In the genomic region with DNA sequence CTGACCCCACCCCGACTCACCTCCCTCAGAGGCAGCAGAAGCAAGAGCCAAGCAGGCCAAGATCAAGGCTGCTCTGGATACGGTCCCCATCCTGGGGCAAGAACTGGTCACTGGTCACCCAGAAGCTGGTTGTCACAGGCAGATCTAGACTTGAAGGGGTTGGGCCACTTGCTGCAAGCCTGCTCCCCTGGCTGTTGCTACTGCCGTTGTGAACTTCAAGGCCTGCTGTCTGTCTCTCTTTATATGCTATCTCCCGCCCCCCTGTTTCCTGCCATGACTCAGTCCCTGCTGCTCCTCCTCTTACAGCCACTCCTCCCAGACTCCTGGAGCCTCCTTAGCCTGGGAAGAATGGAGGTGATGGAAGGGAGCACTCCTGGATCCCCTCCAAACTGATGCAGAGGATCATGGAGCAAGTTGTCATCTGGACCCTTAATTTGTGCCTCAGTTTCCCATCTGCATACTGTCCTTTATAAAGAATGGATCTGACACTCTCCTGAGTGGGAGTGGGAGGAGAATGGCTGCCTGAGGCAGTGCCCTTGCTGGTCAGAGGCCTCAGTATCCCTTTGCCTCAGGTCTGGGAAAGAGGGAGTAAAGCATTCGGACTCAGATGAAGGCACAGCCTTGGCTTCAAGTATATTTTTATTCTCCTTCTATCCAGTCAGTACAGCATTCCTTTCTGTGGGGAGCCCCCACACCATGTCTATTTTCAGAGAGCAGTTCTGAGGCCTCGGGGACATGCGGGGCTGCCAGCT, we compare ENCODE assay signal across 8 mouse cellular contexts. TPM values are rescaled to one million over a fixed set of nuclear protein-coding genes. Genes with fewer than 3 reads are reported as not detected.
DNase-seq lines count a peak whose midpoint lies in the region; ATAC-seq and TF ChIP-seq lines count a peak whose summit lies in the region.

A gene (minus strand): TSS at position 217 of the 752 bp plus-strand sequence.

- TF ChIP-seq CTCF in spleen, adult 2 months (IDR thresholded peaks at IDR 0.05; ENCODE audit: extremely low read depth, insufficient read depth, insufficient read length, insufficient replicate concordance), result no peak
- no peak for TF ChIP-seq CTCF in cortical plate, adult 2 months (IDR thresholded peaks at IDR 0.05; ENCODE audit: extremely low read depth, insufficient read depth, low read length)
- no peak for TF ChIP-seq CTCF in kidney, postnatal 0 days (IDR thresholded peaks at IDR 0.05; ENCODE audit: low read depth)

- peak within 1 kb of the TSS; percentile 34 for H3K9ac ChIP-seq in heart, embryonic 15.5 days
- H3K9ac ChIP-seq in kidney, postnatal 0 days (ENCODE audit: low read depth, low read length), result 0 out of 2 replicates have a peak within 1 kb of the TSS, but pooled peaks have one; percentile 23

- WGBS in spleen, adult 2 months, result 71% methylated on average over 7 of the region's 7 CpGs
- WGBS in heart, embryonic 15.5 days, result 30% methylated on average over 7 of the region's 7 CpGs
- WGBS in kidney, postnatal 0 days, result 47% methylated on average over 7 of the region's 7 CpGs

- H3K36me3 ChIP-seq in spleen, adult 2 months (ENCODE audit: control insufficient read depth, insufficient read depth, low read length), result peaks cover 28% of the 10 kb centered on the region
- peaks cover 30% of the 10 kb centered on the region for H3K36me3 ChIP-seq in heart, embryonic 15.5 days
- H3K36me3 ChIP-seq in kidney, postnatal 0 days (ENCODE audit: insufficient read depth, low read length), result peaks cover 17% of the 10 kb centered on the region; the same call in 1 of the 2 replicates

- H3K4me2 ChIP-seq in heart, embryonic 15.5 days, result peak within 1 kb of the TSS; percentile 51
- H3K4me2 ChIP-seq in kidney, postnatal 0 days (ENCODE audit: low read length), result peak within 1 kb of the TSS; percentile 47

- no peaks in the 10 kb centered on the region for H3K9me3 ChIP-seq in heart, embryonic 15.5 days (replicated peaks)
- no peaks in the 10 kb centered on the region for H3K9me3 ChIP-seq in kidney, postnatal 0 days (replicated peaks; ENCODE audit: low read length)

- H3K4me3 ChIP-seq in spleen, adult 2 months (ENCODE audit: extremely low read depth, insufficient read depth, insufficient read length), result no peak within 1 kb of the TSS; the same call in 1 of the 2 replicates
- no peak within 1 kb of the TSS for H3K4me3 ChIP-seq in cortical plate, adult 2 months (ENCODE audit: insufficient read depth, low read length)
- H3K4me3 ChIP-seq in heart, embryonic 15.5 days, result peak within 1 kb of the TSS; percentile 22
- H3K4me3 ChIP-seq in kidney, postnatal 0 days (replicated peaks; ENCODE audit: low read depth, low read length), result peak within 1 kb of the TSS; percentile 14; the same call in 1 of the 2 replicates

- no peak for DNase-seq in spleen, adult 2 months (ENCODE audit: low read depth in 1 of 2, low spot score in 2 of 2)
- no peak for DNase-seq in spleen, postnatal 14 days (ENCODE audit: low spot score in 2 of 2)
- DNase-seq in kidney, postnatal 0 days (ENCODE audit: low spot score), result peak; percentile 89
- peak; percentile 68 to 75 for DNase-seq in lung, adult 18-20 months
- DNase-seq in right cerebral cortex, postnatal 25 days, result peak; percentile 29

- H3K4me1 ChIP-seq in spleen, adult 2 months (ENCODE audit: control insufficient read depth, insufficient read depth, insufficient read length), result peaks cover 7% of the 10 kb centered on the region; the same call in 1 of the 2 replicates
- peaks cover 2% of the 10 kb centered on the region; the same call in 1 of the 2 replicates for H3K4me1 ChIP-seq in cortical plate, adult 2 months (ENCODE audit: control insufficient read depth, insufficient read depth, low read length)
- H3K4me1 ChIP-seq in heart, embryonic 15.5 days (replicated peaks), result peaks cover 46% of the 10 kb centered on the region
- peaks cover 17% of the 10 kb centered on the region; the same call in 1 of the 2 replicates for H3K4me1 ChIP-seq in kidney, postnatal 0 days (replicated peaks; ENCODE audit: insufficient read depth, low read length)

- H3K27ac ChIP-seq in spleen, adult 2 months (ENCODE audit: insufficient read depth, low read length), result peak within 1 kb of the TSS; percentile 69
- H3K27ac ChIP-seq in cortical plate, adult 2 months (ENCODE audit: insufficient read depth, low read length), result no peak within 1 kb of the TSS
- peak within 1 kb of the TSS; percentile 91 for H3K27ac ChIP-seq in heart, embryonic 15.5 days
- H3K27ac ChIP-seq in kidney, postnatal 0 days, result peak within 1 kb of the TSS; percentile 82

- H3K27me3 ChIP-seq in spleen, adult 2 months (ENCODE audit: control insufficient read depth, insufficient read depth, low read length), result no peaks in the 10 kb centered on the region
- no peaks in the 10 kb centered on the region for H3K27me3 ChIP-seq in heart, embryonic 15.5 days
- no peaks in the 10 kb centered on the region for H3K27me3 ChIP-seq in kidney, postnatal 0 days (ENCODE audit: insufficient read depth, low read length)

- peak; percentile 47 for ATAC-seq in heart, embryonic 15.5 days (replicated peaks; ENCODE audit: insufficient number of reproducible peaks, insufficient read depth, low FRiP score, low read depth)
- ATAC-seq in kidney, postnatal 0 days (replicated peaks; ENCODE audit: low FRiP score, low read depth), result peak; percentile 38; the same call in 1 of the 2 replicates
- ATAC-seq in megakaryocyte-erythroid progenitor cell, adult 5-6 weeks (replicated peaks; ENCODE audit: low FRiP score, low TSS enrichment, poor library complexity, severe bottlenecking), result no peak; the same call in 1 of the 2 replicates

- TF ChIP-seq POLR2A in spleen, adult 2 months (IDR thresholded peaks at IDR 0.05; ENCODE audit: low read depth, low read length), result no peak
- TF ChIP-seq POLR2A in cortical plate, adult 2 months (IDR thresholded peaks at IDR 0.05; ENCODE audit: extremely low read depth, insufficient read depth, low read length), result peak; percentile 69

RNA-seq across cellular contexts. Expression of the gene that starts here (rescaled TPM):
- 62.3 and 104 TPM in 2 replicates for polyA plus RNA-seq in spleen, adult 2 months (2012; rRNA removed)
- 15.6 and 15.7 TPM in 2 replicates for polyA plus RNA-seq in cortical plate, adult 2 months (2012; rRNA removed)
- 56.3 and 60.6 TPM in 2 replicates for polyA plus RNA-seq in heart, embryonic 15.5 days (2015; fragmentation: Nextera tagmentation; extraction: Ambion mirVana)
- polyA plus RNA-seq in kidney, postnatal 0 days (2015; fragmentation: Nextera tagmentation; extraction: Ambion mirVana), result 173 and 178 TPM in 2 replicates
- 8.2 and 17.2 TPM in 2 replicates for total RNA-seq in megakaryocyte-erythroid progenitor cell, adult 5-6 weeks (2014; fragmentation: Nextera tagmentation)
- total RNA-seq in megakaryocyte-erythroid progenitor cell, adult 5-6 weeks (2017), result not detected in 2 replicates

Comparison
In these comparisons a context has a peak if more than half of its experiments do, and no peak if none do; other contexts are left out.
1. DNase-seq: peak in kidney, postnatal 0 days (single experiment), lung, adult 18-20 months (2 of 2) and right cerebral cortex, postnatal 25 days (single experiment); none in spleen, adult 2 months (0 of 2) and spleen, postnatal 14 days (0 of 2).
2. H3K4me3 ChIP-seq: peak in heart, embryonic 15.5 days (single experiment) and kidney, postnatal 0 days (single experiment); none in spleen, adult 2 months (single experiment) and cortical plate, adult 2 months (single experiment).